Mouse (Mus musculus) heart, postnatal 0 days (tissue): ENCODE data around the gene Alkbh3. TPM values are rescaled to one million over a fixed set of nuclear protein-coding genes. Genes with fewer than 3 reads are reported as not detected.

ENCODE experiments used
- ATAC-seq: fragments of 200-750 bp; cut with Nextera tagmentation; 2 replicates; pipeline ENCODE4 v1.8.0; 2017; ENCODE audit warnings: low read depth, moderate number of reproducible peaks, moderate library complexity; ENCODE audit not compliant: insufficient read depth
- DNase-seq: peaks from one replicate; pipeline ENCODE4 v3.0.0-alpha.2; 2016; ENCODE audit warnings: low spot score
- H3K27ac ChIP-seq: fragments of 300-500 bp; sonication (generic); 2 replicates; pipeline ENCODE4 v1.5.1; 2014; ENCODE audit warnings: low read depth, mild to moderate bottlenecking
- H3K27me3 ChIP-seq: fragments of 300-500 bp; sonication (generic); 2 replicates; pipeline ENCODE4 v1.6.1; 2014; ENCODE audit warnings: low read length, mixed read lengths; ENCODE audit not compliant: control insufficient read depth, insufficient read depth
- H3K36me3 ChIP-seq: fragments of 300-500 bp; sonication (generic); replicated peaks from 2 replicates; pipeline ENCODE4 v1.6.1; 2014; ENCODE audit warnings: low read length, mixed read lengths; ENCODE audit not compliant: control insufficient read depth, insufficient read depth
- H3K4me1 ChIP-seq: fragments of 300-500 bp; sonication (generic); 2 replicates; pipeline ENCODE4 v1.6.1; 2014; ENCODE audit warnings: antibody characterized with exemption; ENCODE audit not compliant: control insufficient read depth, insufficient read depth
- H3K4me2 ChIP-seq: fragments of 300-500 bp; sonication (generic); 2 replicates; pipeline ENCODE4 v1.6.1; 2014; ENCODE audit warnings: low read depth, mild to moderate bottlenecking, low read length, moderate library complexity
- H3K4me3 ChIP-seq: fragments of 300-500 bp; sonication (generic); 2 replicates; pipeline ENCODE4 v1.5.1; 2014; ENCODE audit warnings: low read depth, low read length
- H3K9ac ChIP-seq: fragments of 300-500 bp; sonication (generic); replicated peaks from 2 replicates; pipeline ENCODE4 v1.6.1; 2014; ENCODE audit warnings: low read depth, low read length, mixed read lengths
- H3K9me3 ChIP-seq: fragments of 300-500 bp; sonication (generic); replicated peaks from 2 replicates; pipeline ENCODE4 v1.6.1; 2016; ENCODE audit warnings: low read length; ENCODE audit not compliant: control insufficient read depth
- CTCF ChIP-seq: IDR thresholded peaks from 2 replicates; pipeline ENCODE4 v1.5.1; 2016; ENCODE audit warnings: antibody characterized with exemption, control low read depth, low read depth
- EP300 ChIP-seq: IDR thresholded peaks from 2 replicates; pipeline ENCODE4 v1.6.1; 2016; ENCODE audit warnings: antibody characterized with exemption, low read depth
- WGBS: fragments of 180-500 bp; shearing (Covaris S2); extraction: QIAGEN DNeasy Blood & Tissue Kit; methylation state at CpG from one replicate; pipeline ENCODE4 v1.1.7; 2014; 5-methylcytosine and 5-hydroxymethylcytosine counted together
- polyA plus RNA-seq: library from polyadenylated mRNA; unstranded; fragments of >200 nt; fragmentation: Nextera tagmentation; extraction: Ambion mirVana; gene quantifications from 2 replicates; pipeline ENCODE4 v1.2.1, GENCODE M21; 2015
- total RNA-seq: library from RNA; depleted of rRNA; stranded (reverse); fragments of >200 nt; gene quantifications from 2 replicates; pipeline ENCODE4 v1.2.3, GENCODE M21; 2014; ENCODE audit warnings: low replicate concordance

Alkbh3 gene
- total and polyA plus RNA-seq, 2 experiments from 2014 or later, result 96.8 to 123 TPM

DNA sequence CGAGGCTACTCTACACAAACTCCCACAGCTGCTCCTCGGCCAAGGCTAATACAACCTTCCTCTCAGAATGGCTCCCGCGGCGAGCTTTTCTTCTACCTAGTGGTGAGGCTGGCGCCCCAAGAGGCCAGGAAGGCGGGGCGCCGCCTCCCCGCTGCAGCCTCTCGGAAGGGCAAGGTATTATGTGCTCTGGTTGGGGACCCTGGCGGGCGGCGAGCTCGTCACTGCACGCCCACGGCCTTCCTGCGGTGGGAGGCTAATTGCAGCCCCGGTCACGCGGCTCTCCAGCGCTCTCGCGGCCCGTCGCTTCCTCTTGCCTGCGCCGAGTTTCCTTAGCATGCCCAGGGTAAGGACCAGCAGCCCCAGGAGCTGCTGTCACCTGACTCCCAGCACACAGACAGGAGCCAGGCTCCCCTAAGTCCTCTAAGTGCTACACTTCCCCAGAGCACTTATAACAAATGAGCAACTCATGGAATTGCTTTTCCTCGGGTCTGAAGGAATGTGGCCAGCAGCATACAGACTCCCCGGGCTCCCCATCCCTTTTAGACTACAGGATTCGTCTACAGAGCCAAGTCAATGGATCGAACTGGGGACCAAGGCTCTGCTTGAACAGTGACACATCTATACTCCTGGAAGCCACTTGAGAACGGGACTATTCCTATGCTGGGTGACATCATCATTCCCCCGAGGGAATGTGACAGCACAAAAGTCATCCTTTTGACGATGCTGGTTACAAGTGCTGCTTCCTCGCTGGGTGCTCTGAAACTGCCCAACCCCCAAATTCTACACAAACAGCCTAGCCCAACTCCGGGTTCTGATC, 34.0 kb downstream of the Alkbh3 start:
- Histone ChIP-seq H3K27me3 (0 out of 2 replicates have a peak, but pooled peaks cover 5% of the 10 kb centered on the region), H3K9me3 (no peaks in the 10 kb centered on the region), H3K4me3 (peak overlapping the region; percentile 38), H3K4me1 (peaks cover 6% of the 10 kb centered on the region; the same call in 1 of the 2 replicates), H3K36me3 (peaks cover 27% of the 10 kb centered on the region), H3K9ac (peak overlapping the region; percentile 13; the same call in 1 of the 2 replicates), H3K4me2 (peak overlapping the region; percentile 77), H3K27ac (peak overlapping the region; percentile 32)
- TF ChIP-seq CTCF, result peak; percentile 35
- no peak for TF ChIP-seq EP300
- peak; percentile 76 for ATAC-seq
- DNase-seq, result peak; percentile 47
- WGBS, result 2% methylated on average over 37 of the region's 37 CpGs

DNA sequence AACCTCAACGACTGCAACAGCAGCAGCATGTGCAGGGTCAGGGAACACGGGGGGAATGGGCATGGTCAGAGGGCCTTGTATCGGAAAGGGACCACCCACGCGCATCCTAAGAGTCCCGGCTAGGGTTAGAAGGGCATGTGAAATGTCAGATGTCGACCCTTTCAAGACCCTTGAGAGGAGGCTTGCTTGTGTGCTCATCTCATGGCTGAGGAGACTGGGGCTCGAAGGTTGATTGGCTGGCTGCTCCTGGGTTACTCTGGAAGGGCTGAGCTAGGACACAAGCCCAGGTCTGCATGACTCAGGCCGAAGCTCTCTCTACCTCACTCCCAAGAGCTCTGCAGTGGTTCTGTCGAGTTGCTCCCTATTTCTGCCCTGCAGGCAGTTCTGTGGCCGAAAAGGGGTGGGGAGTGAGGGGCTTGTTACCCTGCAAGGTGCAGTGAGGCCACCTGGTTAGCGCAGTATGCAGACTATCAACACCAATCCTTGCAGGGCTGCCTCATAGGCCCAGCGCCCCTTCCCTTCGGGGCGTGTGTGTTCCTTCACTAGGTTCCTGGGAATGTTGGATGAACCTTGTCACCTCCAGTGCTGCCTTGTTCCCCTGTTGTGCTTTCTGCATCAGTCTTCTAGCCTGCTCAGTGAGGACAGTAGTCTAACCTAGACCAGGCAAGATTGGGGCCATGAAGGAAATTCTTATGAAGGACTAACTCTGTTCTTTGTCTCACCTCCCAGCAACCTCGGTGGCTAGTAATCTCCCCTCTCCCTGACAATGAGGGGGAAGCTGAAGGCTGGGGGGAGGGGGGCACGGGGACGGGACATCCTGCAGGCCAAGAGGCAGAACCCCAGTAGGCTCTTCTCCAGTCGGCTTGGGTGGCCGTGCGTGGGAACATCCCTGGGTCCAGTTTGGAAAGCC, 34.8 kb downstream of the Alkbh3 start:
- Histone ChIP-seq H3K4me1 (peaks cover 6% of the 10 kb centered on the region; the same call in 1 of the 2 replicates), H3K4me2 (peak overlapping the region; percentile 77), H3K9ac (peak overlapping the region; percentile 13; the same call in 1 of the 2 replicates), H3K36me3 (peaks cover 18% of the 10 kb centered on the region), H3K27me3 (0 out of 2 replicates have a peak, but pooled peaks cover 5% of the 10 kb centered on the region), H3K9me3 (no peaks in the 10 kb centered on the region), H3K27ac (0 out of 2 replicates have a peak overlapping the region, but pooled peaks have one; percentile 32), H3K4me3 (peak overlapping the region; percentile 38)
- no peak for DNase-seq
- 32% methylated on average over 21 of the region's 21 CpGs for WGBS
- no peak for TF ChIP-seq EP300
- no peak for TF ChIP-seq CTCF
- ATAC-seq, result no peak; the same call in none of the 2 replicates

- H3K9ac ChIP-seq, result no peak overlapping the region
- WGBS, result 61% methylated on average over 7 of the region's 7 CpGs
Measured at GRCm38 (mm10) chr2:93975041-93975440, 35.6 kb downstream of the Alkbh3 start.

GRCm38 (mm10) chr2:93971647-93972046, 39.0 kb downstream of the Alkbh3 start:
- Histone ChIP-seq H3K4me1 (peaks cover 1% of the 10 kb centered on the region; the same call in 1 of the 2 replicates), H3K9me3 (no peaks in the 10 kb centered on the region), H3K4me3 (no peak overlapping the region), H3K4me2 (no peak overlapping the region), H3K27me3 (0 out of 2 replicates have a peak, but pooled peaks cover 5% of the 10 kb centered on the region), H3K27ac (no peak overlapping the region), H3K36me3 (no peaks in the 10 kb centered on the region), H3K9ac (no peak overlapping the region)
- DNase-seq, result no peak
- WGBS, result 57% methylated on average over 3 of the region's 3 CpGs
- no peak for ATAC-seq
- TF ChIP-seq EP300 (no peak), CTCF (no peak)

More at GRCm38 (mm10) chr2:93975041-93975440, 35.6 kb downstream of the Alkbh3 start:
- Histone ChIP-seq H3K27me3 (0 out of 2 replicates have a peak, but pooled peaks cover 5% of the 10 kb centered on the region), H3K4me1 (peaks cover 6% of the 10 kb centered on the region; the same call in 1 of the 2 replicates), H3K27ac (no peak overlapping the region), H3K9me3 (no peaks in the 10 kb centered on the region), H3K4me3 (no peak overlapping the region), H3K36me3 (peaks cover 11% of the 10 kb centered on the region), H3K4me2 (no peak overlapping the region)
- TF ChIP-seq CTCF, result no peak
- TF ChIP-seq EP300, result no peak
- DNase-seq (no peak), ATAC-seq (no peak)

- Histone ChIP-seq H3K4me1 (no peaks in the 10 kb centered on the region), H3K4me3 (no peak overlapping the region), H3K9me3 (no peaks in the 10 kb centered on the region), H3K27me3 (no peaks in the 10 kb centered on the region), H3K4me2 (no peak overlapping the region), H3K36me3 (no peaks in the 10 kb centered on the region), H3K27ac (no peak overlapping the region), H3K9ac (no peak overlapping the region)
- ATAC-seq (no peak), DNase-seq (no peak)
- TF ChIP-seq EP300 (no peak), CTCF (no peak)
- WGBS, result 53% methylated on average over 7 of the region's 7 CpGs
Measured at GRCm38 (mm10) chr2:93964494-93965160, 46.0 kb downstream of the Alkbh3 start.
